Mouse (Mus musculus) midbrain, embryonic 12.5 days (tissue): ENCODE results near the gene Tmem127. TPM values are rescaled to one million over a fixed set of nuclear protein-coding genes. Genes with fewer than 3 reads are reported as not detected.
"Not testable (repeated sequence)": the region's sequence is repeated elsewhere in the genome, so short reads cannot be mapped to it uniquely, and the experiment has no call there.

ENCODE experiments used
- ATAC-seq: fragments of 200-750 bp; cut with Nextera tagmentation; 2 replicates; pipeline ENCODE4 v1.8.0; 2017; ENCODE audit warnings: low read depth, moderate TSS enrichment, moderate library complexity; ENCODE audit not compliant: low FRiP score
- H3K27ac ChIP-seq: fragments of 300-500 bp; sonication (generic); replicated peaks from 2 replicates; pipeline ENCODE4 v1.5.1; 2016; ENCODE audit warnings: mild to moderate bottlenecking
- H3K27me3 ChIP-seq: fragments of 300-500 bp; sonication (generic); 2 replicates; pipeline ENCODE4 v1.6.1; 2016; ENCODE audit warnings: mild to moderate bottlenecking
- H3K36me3 ChIP-seq: fragments of 300-500 bp; sonication (generic); 2 replicates; pipeline ENCODE4 v1.6.1; 2016
- H3K4me1 ChIP-seq: fragments of 300-500 bp; sonication (generic); 2 replicates; pipeline ENCODE4 v1.6.1; 2016
- H3K4me2 ChIP-seq: fragments of 300-500 bp; sonication (generic); replicated peaks from 2 replicates; pipeline ENCODE4 v1.6.1; 2016; ENCODE audit warnings: mild to moderate bottlenecking, moderate library complexity
- H3K4me3 ChIP-seq: fragments of 300-500 bp; sonication (generic); 2 replicates; pipeline ENCODE4 v1.5.1; 2016; ENCODE audit warnings: mild to moderate bottlenecking
- H3K9ac ChIP-seq: fragments of 300-500 bp; sonication (generic); replicated peaks from 2 replicates; pipeline ENCODE4 v1.6.1; 2016; ENCODE audit warnings: mild to moderate bottlenecking, moderate library complexity
- H3K9me3 ChIP-seq: fragments of 300-500 bp; sonication (generic); 2 replicates; pipeline ENCODE4 v1.6.1; 2016; ENCODE audit warnings: mild to moderate bottlenecking
- WGBS: fragments of 180-500 bp; shearing (Covaris S2); methylation state at CpG from one replicate; pipeline ENCODE4 v1.1.7; 2016; 5-methylcytosine and 5-hydroxymethylcytosine counted together
- polyA plus RNA-seq: library from polyadenylated mRNA; unstranded; fragments of >200 nt; fragmentation: Nextera tagmentation; extraction: Ambion mirVana; gene quantifications from 2 replicates; pipeline ENCODE4 v1.2.1, GENCODE M21; 2016

Gene Tmem127
- polyA plus RNA-seq, 1 experiment from 2014 or later, result 36.4 TPM

GRCm38 (mm10) chr2:127270300-127271041 lies 22.8 kb downstream of the Tmem127 start:
- WGBS, result under 1% methylated on average over 67 of the region's 75 CpGs
- peak overlapping the region; percentile 93 for H3K27ac ChIP-seq
- peak overlapping the region; percentile 82 for H3K4me2 ChIP-seq

GRCm38 (mm10) chr2:127271042-127271515 lies 23.4 kb downstream of the Tmem127 start:
- no peak for ATAC-seq
- Histone ChIP-seq H3K9me3 (no peaks in the 10 kb centered on the region), H3K27ac (peak overlapping the region; percentile 93), H3K27me3 (no peaks in the 10 kb centered on the region), H3K4me3 (peak overlapping the region; percentile 75), H3K4me2 (peak overlapping the region; percentile 82), H3K4me1 (peaks cover 23% of the 10 kb centered on the region), H3K36me3 (0 out of 2 replicates have a peak, but pooled peaks cover 3% of the 10 kb centered on the region), H3K9ac (peak overlapping the region; percentile 78)
- 9% methylated on average over 8 of the region's 8 CpGs for WGBS

More at GRCm38 (mm10) chr2:127270300-127271041, 22.8 kb downstream of the Tmem127 start:
- Histone ChIP-seq H3K4me3 (peak overlapping the region; percentile 75), H3K9ac (peak overlapping the region; percentile 78), H3K36me3 (0 out of 2 replicates have a peak, but pooled peaks cover 3% of the 10 kb centered on the region), H3K27me3 (no peaks in the 10 kb centered on the region), H3K9me3 (no peaks in the 10 kb centered on the region), H3K4me1 (peaks cover 21% of the 10 kb centered on the region)
- ATAC-seq, result peak; percentile 96

GRCm38 (mm10) chr2:127272049-127272448 lies 24.3 kb downstream of the Tmem127 start:
- peak overlapping the region; percentile 82; the same call in 1 of the 2 replicates for H3K4me2 ChIP-seq
- not testable (repeated sequence) for H3K27me3 ChIP-seq, H3K36me3 ChIP-seq, H3K9me3 ChIP-seq, ATAC-seq, H3K4me3 ChIP-seq, H3K27ac ChIP-seq, H3K9ac ChIP-seq
- peaks cover 23% of the 10 kb centered on the region for H3K4me1 ChIP-seq
- 94% methylated on average over 4 of the region's 4 CpGs for WGBS

- 98% methylated on average over 3 of the region's 3 CpGs for WGBS
- H3K27me3 ChIP-seq, result no peaks in the 10 kb centered on the region
- ATAC-seq, result no peak
- 0 out of 2 replicates have a peak, but pooled peaks cover 3% of the 10 kb centered on the region for H3K36me3 ChIP-seq
- H3K9me3 ChIP-seq, result no peaks in the 10 kb centered on the region
- peaks cover 23% of the 10 kb centered on the region for H3K4me1 ChIP-seq
- H3K27ac ChIP-seq, result no peak overlapping the region
- no peak overlapping the region for H3K4me3 ChIP-seq
- no peak overlapping the region for H3K4me2 ChIP-seq
- no peak overlapping the region for H3K9ac ChIP-seq
Measured at GRCm38 (mm10) chr2:127272806-127273205, 25.1 kb downstream of the Tmem127 start.

- Histone ChIP-seq H3K9ac (no peak overlapping the region), H3K27me3 (no peaks in the 10 kb centered on the region), H3K27ac (no peak overlapping the region), H3K4me3 (no peak overlapping the region), H3K9me3 (no peaks in the 10 kb centered on the region), H3K36me3 (0 out of 2 replicates have a peak, but pooled peaks cover 3% of the 10 kb centered on the region), H3K4me1 (peaks cover 23% of the 10 kb centered on the region), H3K4me2 (no peak overlapping the region)
- 82% methylated on average over 2 of the region's 2 CpGs for WGBS
- no peak for ATAC-seq
Measured at GRCm38 (mm10) chr2:127274590-127274989, 26.9 kb downstream of the Tmem127 start.

- H3K4me2 ChIP-seq, result no peak overlapping the region
- no peaks in the 10 kb centered on the region for H3K9me3 ChIP-seq
- ATAC-seq, result no peak
- H3K36me3 ChIP-seq, result 0 out of 2 replicates have a peak, but pooled peaks cover 3% of the 10 kb centered on the region
- H3K27ac ChIP-seq, result no peak overlapping the region
- H3K4me3 ChIP-seq, result no peak overlapping the region
- 89% methylated on average over 5 of the region's 5 CpGs for WGBS
- H3K9ac ChIP-seq, result no peak overlapping the region
- H3K4me1 ChIP-seq, result peaks cover 23% of the 10 kb centered on the region
- H3K27me3 ChIP-seq, result no peaks in the 10 kb centered on the region
Measured at GRCm38 (mm10) chr2:127275551-127276320, 28.0 kb downstream of the Tmem127 start.

GRCm38 (mm10) chr2:127278162-127278561 lies 30.5 kb downstream of the Tmem127 start:
- ATAC-seq, result no peak
- no peak overlapping the region for H3K27ac ChIP-seq
- H3K4me2 ChIP-seq, result no peak overlapping the region
- no peaks in the 10 kb centered on the region for H3K36me3 ChIP-seq
- no peak overlapping the region for H3K9ac ChIP-seq
- H3K4me3 ChIP-seq, result no peak overlapping the region
- no peaks in the 10 kb centered on the region for H3K9me3 ChIP-seq
- H3K4me1 ChIP-seq, result peaks cover 11% of the 10 kb centered on the region
- no peaks in the 10 kb centered on the region for H3K27me3 ChIP-seq

GRCm38 (mm10) chr2:127292250-127292649 lies 44.5 kb downstream of the Tmem127 start:
- no peaks in the 10 kb centered on the region for H3K27me3 ChIP-seq
- WGBS, result 86% methylated on average over 4 of the region's 4 CpGs
- H3K9me3 ChIP-seq, result no peaks in the 10 kb centered on the region
- no peak overlapping the region for H3K4me2 ChIP-seq
- H3K4me3 ChIP-seq, result no peak overlapping the region
- no peaks in the 10 kb centered on the region for H3K4me1 ChIP-seq
- no peak overlapping the region for H3K9ac ChIP-seq
- H3K36me3 ChIP-seq, result peaks cover 74% of the 10 kb centered on the region
- ATAC-seq, result no peak
- no peak overlapping the region for H3K27ac ChIP-seq

GRCm38 (mm10) chr2:127297001-127297805 lies 49.5 kb downstream of the Tmem127 start:
- H3K27ac ChIP-seq, result no peak overlapping the region
- peaks cover 77% of the 10 kb centered on the region for H3K36me3 ChIP-seq
- H3K4me2 ChIP-seq, result no peak overlapping the region
- no peaks in the 10 kb centered on the region for H3K4me1 ChIP-seq
- 95% methylated on average over 7 of the region's 7 CpGs for WGBS
- no peak overlapping the region for H3K9ac ChIP-seq
- H3K27me3 ChIP-seq, result no peaks in the 10 kb centered on the region
- ATAC-seq, result no peak
- no peaks in the 10 kb centered on the region for H3K9me3 ChIP-seq
- H3K4me3 ChIP-seq, result no peak overlapping the region

- 100% methylated on average over 1 of the region's 1 CpGs for WGBS
Measured at GRCm38 (mm10) chr2:127298056-127298455, 50.3 kb downstream of the Tmem127 start.

GRCm38 (mm10) chr2:127300701-127301100 lies 53.0 kb downstream of the Tmem127 start:
- no peak for ATAC-seq
- H3K27me3 ChIP-seq, result no peaks in the 10 kb centered on the region
- H3K27ac ChIP-seq, result no peak overlapping the region
- no peak overlapping the region for H3K4me2 ChIP-seq
- H3K9ac ChIP-seq, result no peak overlapping the region
- H3K36me3 ChIP-seq, result peaks cover 50% of the 10 kb centered on the region
- no peaks in the 10 kb centered on the region for H3K4me1 ChIP-seq
- H3K4me3 ChIP-seq, result no peak overlapping the region
- H3K9me3 ChIP-seq, result no peaks in the 10 kb centered on the region
- WGBS, result 88% methylated on average over 3 of the region's 3 CpGs

More at GRCm38 (mm10) chr2:127298056-127298455, 50.3 kb downstream of the Tmem127 start:
- no peak overlapping the region for H3K4me2 ChIP-seq
- H3K27ac ChIP-seq, result no peak overlapping the region
- H3K27me3 ChIP-seq, result no peaks in the 10 kb centered on the region
- H3K9me3 ChIP-seq, result no peaks in the 10 kb centered on the region
- H3K4me3 ChIP-seq, result no peak overlapping the region
- H3K36me3 ChIP-seq, result peaks cover 69% of the 10 kb centered on the region
- no peaks in the 10 kb centered on the region for H3K4me1 ChIP-seq
- no peak for ATAC-seq
- no peak overlapping the region for H3K9ac ChIP-seq
